Mouse (Mus musculus): Measurements from ENCODE around the gene Olfr48. TPM values are rescaled to one million over a fixed set of nuclear protein-coding genes. Genes with fewer than 3 reads are reported as not detected.

Olfr48 gene
- polyA plus RNA-seq (2015; fragmentation: Nextera tagmentation; extraction: Ambion mirVana): 0.19 TPM in 1 of 2 replicates, not detected in the other

DNA sequence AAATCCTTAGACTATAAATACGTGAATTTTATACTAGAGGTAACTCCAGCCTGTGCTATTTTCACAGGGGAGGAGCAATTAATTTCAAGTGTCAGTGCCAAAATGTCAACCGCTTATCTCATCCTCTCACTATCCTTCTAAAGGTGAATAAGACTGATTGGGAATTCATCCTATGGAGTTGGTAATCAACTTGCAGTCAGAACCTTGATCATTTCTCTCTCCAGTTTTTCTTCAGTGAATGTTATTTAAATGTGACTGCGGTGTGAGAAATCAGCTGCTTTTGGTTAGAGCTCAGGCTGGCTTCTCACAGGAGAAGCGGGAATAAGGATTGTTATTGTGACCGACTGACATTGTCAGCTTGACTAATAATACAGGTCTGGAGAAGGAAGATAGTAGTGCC, at the start of gene Olfr48:
Gene Olfr48, minus strand, starts transcription at position 101 of the 400 bp plus-strand sequence.
- Histone ChIP-seq H3K9me3 (no peaks in the 10 kb centered on the region), H3K4me2 (no peak within 1 kb of the TSS), H3K4me3 (no peak within 1 kb of the TSS), H3K4me1 (replicated peaks) (no peaks in the 10 kb centered on the region), H3K27me3 (no peaks in the 10 kb centered on the region), H3K9ac (no peak within 1 kb of the TSS), H3K36me3 (no peaks in the 10 kb centered on the region), H3K27ac (no peak within 1 kb of the TSS)
- ATAC-seq (ENCODE audit: low FRiP score): no peak
- WGBS: 82% methylated on average over 5 of the region's 5 CpGs

DNA sequence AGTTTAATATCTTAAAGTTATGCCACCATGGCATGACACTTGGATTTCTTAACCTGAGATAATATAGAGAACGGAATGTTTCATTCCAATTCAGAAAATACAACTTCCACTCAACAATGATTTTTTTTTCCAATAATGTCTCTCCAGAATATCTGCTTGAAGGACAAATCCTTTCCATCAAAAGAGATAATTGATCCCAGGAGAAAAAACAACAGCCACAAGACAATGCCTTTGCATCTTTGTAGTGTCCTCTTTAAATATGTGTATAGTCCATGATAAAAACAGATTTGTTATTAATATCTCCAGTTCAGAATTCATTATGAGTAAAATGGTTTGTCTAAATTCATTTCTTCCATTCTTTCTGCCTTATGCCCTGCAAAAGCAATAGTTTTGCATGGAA, 30.1 kb upstream of the Olfr48 start, which contains the start of gene Olfr1257:
Gene Olfr1257, plus strand, starts transcription at position 301 of the 400 bp plus-strand sequence.
- 87% methylated on average over 1 of the region's 1 CpGs for WGBS
- no peak within 1 kb of the TSS for H3K27ac ChIP-seq
- H3K4me3 ChIP-seq: no peak within 1 kb of the TSS
- H3K4me2 ChIP-seq: no peak within 1 kb of the TSS
- no peaks in the 10 kb centered on the region for H3K9me3 ChIP-seq
- no peaks in the 10 kb centered on the region for H3K4me1 ChIP-seq (replicated peaks)
- H3K27me3 ChIP-seq: no peaks in the 10 kb centered on the region
- no peak within 1 kb of the TSS for H3K9ac ChIP-seq
- no peak for ATAC-seq (ENCODE audit: low FRiP score)
- H3K36me3 ChIP-seq: no peaks in the 10 kb centered on the region

DNA sequence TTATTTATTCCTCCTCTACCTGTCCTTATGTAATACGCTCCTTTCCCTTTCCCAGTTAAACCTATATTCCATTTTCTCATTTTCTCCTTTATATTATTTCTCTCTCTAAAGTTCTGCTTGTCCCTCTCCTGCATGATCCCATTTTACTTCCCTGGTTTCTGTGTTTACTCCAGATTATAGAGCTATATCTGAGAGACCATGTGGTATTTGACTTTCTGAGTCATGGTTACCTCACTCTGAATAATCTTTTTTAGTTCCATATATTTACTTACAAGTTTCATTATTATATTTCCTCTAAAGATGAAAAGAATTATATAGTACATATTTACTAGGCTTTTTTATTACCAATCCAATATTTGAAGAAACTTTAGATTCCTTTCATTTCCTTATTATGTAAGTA, 1.2 kb upstream of the Olfr48 start:
- Histone ChIP-seq H3K9me3 (no peaks in the 10 kb centered on the region), H3K9ac (no peak overlapping the region), H3K4me3 (no peak overlapping the region), H3K27me3 (no peaks in the 10 kb centered on the region), H3K27ac (no peak overlapping the region), H3K4me2 (no peak overlapping the region), H3K4me1 (replicated peaks) (no peaks in the 10 kb centered on the region), H3K36me3 (no peaks in the 10 kb centered on the region)
- ATAC-seq (ENCODE audit: low FRiP score): no peak
- 96% methylated on average over 1 of the region's 1 CpGs for WGBS

DNA sequence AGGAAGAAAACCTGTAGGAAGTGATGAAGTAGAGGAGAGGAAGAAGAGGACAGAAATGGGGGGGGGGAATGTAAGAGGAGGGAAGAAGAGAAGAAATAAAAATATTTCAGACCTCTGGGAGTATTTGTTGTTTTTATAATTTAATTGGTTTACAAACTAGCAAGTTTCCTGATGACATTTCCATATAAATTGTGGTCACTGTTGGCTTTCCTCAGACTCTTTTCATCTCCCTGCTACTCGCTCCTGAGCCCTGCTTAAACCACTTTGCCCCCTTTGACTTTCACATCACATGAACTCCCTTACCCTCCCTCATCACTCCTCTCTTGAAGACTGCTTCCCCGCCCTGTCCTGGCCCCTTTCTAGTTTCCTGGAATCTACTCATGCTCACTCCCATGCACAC, 6.5 kb downstream of the Olfr48 start, which contains the start of gene Olfr1256:
Gene Olfr1256, minus strand, starts transcription at position 101 of the 400 bp plus-strand sequence.
- H3K9me3 ChIP-seq: no peaks in the 10 kb centered on the region
- H3K27me3 ChIP-seq: no peaks in the 10 kb centered on the region
- no peak within 1 kb of the TSS for H3K4me2 ChIP-seq
- no peak within 1 kb of the TSS for H3K27ac ChIP-seq
- WGBS: 66% methylated on average over 2 of the region's 2 CpGs
- ATAC-seq (ENCODE audit: low FRiP score): no peak
- H3K4me3 ChIP-seq: no peak within 1 kb of the TSS
- no peaks in the 10 kb centered on the region for H3K36me3 ChIP-seq
- H3K4me1 ChIP-seq (replicated peaks): no peaks in the 10 kb centered on the region
- H3K9ac ChIP-seq: no peak within 1 kb of the TSS

DNA sequence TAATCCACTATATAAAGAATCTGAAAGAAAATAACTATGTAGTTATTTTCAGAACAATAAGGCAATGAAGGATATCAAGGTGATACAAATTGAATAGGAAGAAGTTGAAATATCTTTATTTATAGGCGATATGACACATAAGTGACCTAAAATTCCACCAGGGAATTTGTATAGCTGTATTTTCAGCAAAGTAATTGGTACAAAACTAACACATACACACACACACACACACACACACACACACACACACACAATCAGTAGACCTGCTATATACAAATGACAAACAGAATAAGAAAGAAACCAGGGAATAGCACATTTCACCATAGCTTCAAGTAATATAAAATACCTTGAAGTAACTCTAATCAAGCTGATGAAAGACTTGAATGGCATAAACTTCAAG, 27.8 kb downstream of the Olfr48 start:
- Histone ChIP-seq H3K9ac (no peak overlapping the region), H3K4me2 (no peak overlapping the region), H3K27ac (no peak overlapping the region), H3K27me3 (no peaks in the 10 kb centered on the region), H3K36me3 (no peaks in the 10 kb centered on the region), H3K4me1 (replicated peaks) (no peaks in the 10 kb centered on the region), H3K4me3 (no peak overlapping the region), H3K9me3 (no peaks in the 10 kb centered on the region)
- WGBS: 88% methylated on average over 1 of the region's 1 CpGs
- ATAC-seq (ENCODE audit: low FRiP score): no peak

- ATAC-seq (ENCODE audit: low FRiP score): no peak
- H3K4me1 ChIP-seq (replicated peaks): no peaks in the 10 kb centered on the region
- no peak within 1 kb of the TSS for H3K4me2 ChIP-seq
- 92% methylated on average over 3 of the region's 3 CpGs for WGBS
- H3K4me3 ChIP-seq: no peak within 1 kb of the TSS
- H3K9me3 ChIP-seq: no peaks in the 10 kb centered on the region
- H3K27me3 ChIP-seq: no peaks in the 10 kb centered on the region
- H3K36me3 ChIP-seq: no peaks in the 10 kb centered on the region
- H3K27ac ChIP-seq: no peak within 1 kb of the TSS
- H3K9ac ChIP-seq: no peak within 1 kb of the TSS
These were observed 36.3 kb downstream of the Olfr48 start, which contains the start of gene Olfr1255 for GRCm38 (mm10) chr2:89811751-89812150. Olfr1255 (plus strand) TSS chr2:89812051.

DNA sequence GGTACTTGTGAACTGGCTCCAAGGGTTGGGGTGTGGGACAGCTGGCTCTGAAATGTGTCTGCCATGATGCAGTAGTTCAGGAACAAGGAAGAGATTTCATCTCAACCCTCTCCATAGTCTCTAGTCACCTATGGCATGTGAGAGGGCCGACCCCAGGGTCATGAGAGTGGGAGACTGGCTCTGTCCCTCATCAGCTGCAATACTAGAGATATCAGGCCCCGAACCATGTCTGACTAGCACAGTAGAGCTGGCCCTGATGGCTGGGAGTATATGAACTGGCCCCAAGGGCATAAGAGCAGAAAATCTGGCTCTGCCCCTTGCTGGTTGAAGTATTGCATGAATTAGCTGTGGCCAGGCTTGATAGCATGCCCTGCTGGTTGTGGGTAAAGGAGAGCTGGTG, 37.3 kb downstream of the Olfr48 start:
- Histone ChIP-seq H3K27ac (no peak overlapping the region), H3K27me3 (no peaks in the 10 kb centered on the region), H3K9ac (no peak overlapping the region), H3K4me3 (no peak overlapping the region), H3K4me2 (no peak overlapping the region), H3K9me3 (no peaks in the 10 kb centered on the region), H3K4me1 (replicated peaks) (no peaks in the 10 kb centered on the region), H3K36me3 (no peaks in the 10 kb centered on the region)
- 91% methylated on average over 2 of the region's 2 CpGs for WGBS
- ATAC-seq (ENCODE audit: low FRiP score): no peak

DNA sequence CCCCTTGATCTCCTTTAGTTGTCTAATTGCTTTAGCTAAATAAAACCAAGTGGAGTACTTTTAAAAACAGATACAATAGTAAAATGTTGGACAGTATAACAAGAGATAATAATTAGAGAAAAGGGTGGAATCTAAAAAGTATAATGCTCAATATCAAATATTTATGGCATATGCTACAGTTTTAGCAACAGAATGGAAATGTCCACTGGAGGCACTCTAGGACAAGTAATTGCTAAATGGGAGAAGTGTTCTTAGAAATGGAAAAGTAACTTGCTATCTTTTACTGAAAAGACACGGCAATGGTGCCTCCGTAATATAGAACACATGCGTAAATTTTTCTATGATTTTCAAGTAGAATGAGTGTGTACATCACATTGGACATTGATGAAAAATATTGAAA, 48.4 kb downstream of the Olfr48 start:
- H3K9me3 ChIP-seq: no peaks in the 10 kb centered on the region
- no peaks in the 10 kb centered on the region for H3K4me1 ChIP-seq (replicated peaks)
- H3K27ac ChIP-seq: no peak overlapping the region
- H3K9ac ChIP-seq: no peak overlapping the region
- H3K27me3 ChIP-seq: no peaks in the 10 kb centered on the region
- H3K4me3 ChIP-seq: no peak overlapping the region
- 93% methylated on average over 3 of the region's 3 CpGs for WGBS
- no peaks in the 10 kb centered on the region for H3K36me3 ChIP-seq
- ATAC-seq (ENCODE audit: low FRiP score): no peak
- no peak overlapping the region for H3K4me2 ChIP-seq

GRCm38 (mm10) chr2:89793519-89793918, 54.5 kb downstream of the Olfr48 start, which contains the start of gene Olfr1254:
Olfr1254 (minus strand) TSS chr2:89793619.
- Histone ChIP-seq H3K4me3 (no peak within 1 kb of the TSS), H3K27me3 (no peaks in the 10 kb centered on the region), H3K4me1 (replicated peaks) (no peaks in the 10 kb centered on the region), H3K27ac (no peak within 1 kb of the TSS), H3K9ac (no peak within 1 kb of the TSS), H3K4me2 (no peak within 1 kb of the TSS), H3K9me3 (no peaks in the 10 kb centered on the region), H3K36me3 (no peaks in the 10 kb centered on the region)
- ATAC-seq (ENCODE audit: low FRiP score): no peak

Other genes with a start within 250 kb of the Olfr48 start
- gene Olfr1247, start 234.1 kb downstream of the Olfr48 start, polyA plus RNA-seq (2015; fragmentation: Nextera tagmentation; extraction: Ambion mirVana): not detected in 2 replicates
- not detected in 2 replicates for gene Olfr1248, start 230.0 kb downstream of the Olfr48 start, polyA plus RNA-seq (2015; fragmentation: Nextera tagmentation; extraction: Ambion mirVana)
- not detected in 2 replicates for gene Olfr1249, start 213.2 kb downstream of the Olfr48 start, polyA plus RNA-seq (2015; fragmentation: Nextera tagmentation; extraction: Ambion mirVana)
- not detected in 2 replicates for gene Olfr1250, start 186.7 kb downstream of the Olfr48 start, polyA plus RNA-seq (2015; fragmentation: Nextera tagmentation; extraction: Ambion mirVana)
- not detected in 2 replicates for gene Olfr1251, start 176.3 kb downstream of the Olfr48 start, polyA plus RNA-seq (2015; fragmentation: Nextera tagmentation; extraction: Ambion mirVana)
- not detected in 2 replicates for gene Olfr1252, start 123.2 kb downstream of the Olfr48 start, polyA plus RNA-seq (2015; fragmentation: Nextera tagmentation; extraction: Ambion mirVana)
- gene Olfr1253, start 91.1 kb downstream of the Olfr48 start, polyA plus RNA-seq (2015; fragmentation: Nextera tagmentation; extraction: Ambion mirVana): not detected in 2 replicates
- not detected in 2 replicates for gene Olfr1254, start 54.6 kb downstream of the Olfr48 start, polyA plus RNA-seq (2015; fragmentation: Nextera tagmentation; extraction: Ambion mirVana)
- gene Olfr1255, start 36.2 kb downstream of the Olfr48 start, polyA plus RNA-seq (2015; fragmentation: Nextera tagmentation; extraction: Ambion mirVana): not detected in 2 replicates
- gene Olfr1256, start 6.7 kb downstream of the Olfr48 start, polyA plus RNA-seq (2015; fragmentation: Nextera tagmentation; extraction: Ambion mirVana): not detected in 2 replicates
- gene Olfr1257, start 30.2 kb upstream of the Olfr48 start, polyA plus RNA-seq (2015; fragmentation: Nextera tagmentation; extraction: Ambion mirVana): not detected in 2 replicates
- gene Olfr1258, start 79.1 kb upstream of the Olfr48 start, polyA plus RNA-seq (2015; fragmentation: Nextera tagmentation; extraction: Ambion mirVana): not detected in 2 replicates
- not detected in 2 replicates for gene Olfr1259, start 100.5 kb upstream of the Olfr48 start, polyA plus RNA-seq (2015; fragmentation: Nextera tagmentation; extraction: Ambion mirVana)
- gene Olfr1260, start 126.1 kb upstream of the Olfr48 start, polyA plus RNA-seq (2015; fragmentation: Nextera tagmentation; extraction: Ambion mirVana): not detected in 2 replicates
- not detected in 2 replicates for gene Olfr1261, start 143.0 kb upstream of the Olfr48 start, polyA plus RNA-seq (2015; fragmentation: Nextera tagmentation; extraction: Ambion mirVana)
- gene Olfr1262, start 151.9 kb upstream of the Olfr48 start, polyA plus RNA-seq (2015; fragmentation: Nextera tagmentation; extraction: Ambion mirVana): not detected in 2 replicates
- not detected in 2 replicates for gene Olfr1263, start 163.9 kb upstream of the Olfr48 start, polyA plus RNA-seq (2015; fragmentation: Nextera tagmentation; extraction: Ambion mirVana)
- gene Olfr1264, start 177.4 kb upstream of the Olfr48 start, polyA plus RNA-seq (2015; fragmentation: Nextera tagmentation; extraction: Ambion mirVana): not detected in 2 replicates
- gene Olfr1265, start 187.1 kb upstream of the Olfr48 start, polyA plus RNA-seq (2015; fragmentation: Nextera tagmentation; extraction: Ambion mirVana): not detected in 2 replicates
- gene Olfr140, start 215.4 kb upstream of the Olfr48 start, polyA plus RNA-seq (2015; fragmentation: Nextera tagmentation; extraction: Ambion mirVana): not detected in 2 replicates

Measured in hindbrain, embryonic 13.5 days (tissue).